Mouse (Mus musculus): ENCODE measurements around the gene Elp5. TPM values are rescaled to one million over a fixed set of nuclear protein-coding genes. Genes with fewer than 3 reads are reported as not detected.
A peak's percentile ranks its signal among the peaks of the same experiment; 100 is the strongest.
"Not testable (repeated sequence)": the region's sequence is repeated elsewhere in the genome, so short reads cannot be mapped to it uniquely, and the experiment has no call there.

Gene Elp5
- polyA plus RNA-seq, 1 experiment from 2014 or later = 97.8 TPM

DNA sequence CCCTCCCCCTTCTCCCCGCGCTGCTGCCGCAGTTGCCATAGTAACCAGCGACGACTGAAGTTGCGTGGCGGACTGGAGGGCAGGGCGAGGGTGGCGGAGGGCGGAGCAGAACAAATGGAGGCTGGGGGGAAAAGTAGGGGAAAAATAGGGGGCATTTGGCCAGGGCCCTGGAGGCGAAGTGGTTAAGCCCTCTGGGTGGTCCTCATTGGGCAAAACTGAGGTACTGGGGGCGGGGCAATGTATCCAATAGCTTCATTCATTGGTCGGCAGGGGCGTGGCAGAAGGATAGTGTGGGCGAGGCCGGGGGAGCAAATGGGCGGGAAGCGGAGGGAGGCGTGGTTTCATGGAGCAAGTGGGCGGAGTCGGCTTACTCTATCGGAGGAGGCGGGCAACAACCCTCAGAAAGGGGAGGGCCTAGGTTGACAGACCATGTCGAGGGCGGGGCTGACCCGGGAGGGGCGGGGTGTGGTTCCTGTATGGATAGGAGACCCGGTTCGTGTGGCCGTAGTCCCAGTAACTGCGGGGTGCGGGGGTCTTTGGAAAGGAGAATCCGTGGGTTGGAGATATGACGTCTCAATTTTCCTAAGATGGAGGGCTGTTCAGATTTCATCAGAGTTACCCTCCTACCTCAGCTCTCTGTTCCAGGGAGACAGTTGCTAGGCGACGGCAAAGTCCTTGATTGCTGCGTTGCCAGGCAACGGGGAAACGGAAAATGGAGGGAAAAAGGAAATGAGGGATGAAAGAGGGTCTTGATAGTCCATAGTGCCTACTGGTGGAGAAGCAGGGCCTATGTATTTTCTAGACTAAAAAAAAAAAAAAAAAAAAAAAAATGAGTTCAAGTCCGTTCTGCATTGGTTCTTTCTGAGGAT is 39.2 kb upstream of the Elp5 start:
- Histone ChIP-seq H3K4me3 (peak overlapping the region; percentile 61), H3K4me1 (replicated peaks) (peaks cover 63% of the 10 kb centered on the region)
- 3% methylated on average over 40 of the region's 40 CpGs for WGBS

DNA sequence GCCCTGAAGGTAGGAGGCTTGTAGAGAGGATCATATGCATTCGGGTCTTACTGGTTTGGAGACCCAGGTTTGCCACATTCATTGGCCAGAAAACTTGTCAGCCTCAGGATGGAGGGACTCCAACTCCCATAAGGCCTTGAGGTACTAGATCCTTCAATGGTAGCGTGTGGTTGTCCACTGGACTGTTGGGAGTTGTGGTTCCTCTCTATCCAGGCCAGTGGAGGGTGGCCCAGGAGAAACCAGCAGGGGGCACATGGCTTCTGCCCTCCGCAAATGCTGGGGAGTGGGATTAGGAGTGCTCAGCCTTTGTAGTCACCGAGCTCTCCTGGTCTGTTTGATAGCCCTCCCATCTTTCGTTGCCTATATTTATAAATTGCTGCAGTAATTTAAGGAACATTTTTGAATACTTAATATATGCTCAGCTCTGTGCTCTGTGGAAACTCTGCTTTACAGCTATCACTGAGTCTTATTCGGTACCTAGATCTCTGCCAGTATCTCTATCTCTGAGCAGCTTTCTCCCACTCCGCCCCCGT is 38.5 kb upstream of the Elp5 start:
- peak overlapping the region; percentile 61 for H3K4me3 ChIP-seq
- no peaks in the 10 kb centered on the region for H3K36me3 ChIP-seq
- peak overlapping the region; percentile 95 for H3K4me2 ChIP-seq
- no peaks in the 10 kb centered on the region for H3K9me3 ChIP-seq (replicated peaks)
- WGBS = under 1% methylated on average over 8 of the region's 8 CpGs
- peak; percentile 85 for ATAC-seq (replicated peaks; ENCODE audit: insufficient number of reproducible peaks, insufficient read depth, low FRiP score, low read depth)
- H3K27ac ChIP-seq = peak overlapping the region; percentile 82
- H3K27me3 ChIP-seq = no peaks in the 10 kb centered on the region
- H3K9ac ChIP-seq = peak overlapping the region; percentile 39
- H3K4me1 ChIP-seq (replicated peaks) = peaks cover 56% of the 10 kb centered on the region

More for the DNA sequence above, 39.2 kb upstream of the Elp5 start:
- H3K9ac ChIP-seq = peak overlapping the region; percentile 39
- peak overlapping the region; percentile 95 for H3K4me2 ChIP-seq
- H3K27me3 ChIP-seq = no peaks in the 10 kb centered on the region
- no peaks in the 10 kb centered on the region for H3K9me3 ChIP-seq (replicated peaks)
- peak; percentile 69 for ATAC-seq (replicated peaks; ENCODE audit: insufficient number of reproducible peaks, insufficient read depth, low FRiP score, low read depth)
- H3K27ac ChIP-seq = peak overlapping the region; percentile 82
- no peaks in the 10 kb centered on the region for H3K36me3 ChIP-seq

DNA sequence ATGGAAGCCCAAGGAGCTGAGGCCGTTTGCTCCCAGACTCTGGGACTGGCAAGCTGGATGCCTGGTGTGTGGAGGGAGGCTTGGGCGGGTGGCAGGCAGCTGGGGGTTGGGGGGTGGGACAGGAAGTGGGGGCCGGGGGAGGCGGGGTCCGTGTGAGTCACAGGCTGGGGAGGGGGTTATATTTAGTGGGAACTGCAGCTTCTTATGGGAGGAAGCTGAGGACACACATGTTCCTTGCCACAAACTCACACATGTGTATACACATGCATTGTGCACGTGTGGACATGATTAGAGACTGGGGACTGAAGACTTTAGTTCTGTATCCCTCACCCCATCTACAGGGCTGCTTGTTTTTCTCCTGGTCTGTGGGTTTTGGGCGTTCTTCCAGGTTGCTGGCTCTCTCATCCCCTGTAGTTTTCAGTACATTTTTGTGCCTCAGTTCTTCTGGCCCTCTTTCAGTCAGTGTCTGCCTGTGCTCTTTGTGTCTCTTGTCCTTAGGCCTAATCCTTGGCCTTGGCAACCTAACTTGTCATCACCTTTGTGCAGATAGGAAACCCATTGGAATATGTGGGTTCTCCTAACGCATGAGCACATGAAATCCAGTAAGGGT is 37.8 kb upstream of the Elp5 start:
- Histone ChIP-seq H3K9me3 (replicated peaks) (no peaks in the 10 kb centered on the region), H3K27me3 (no peaks in the 10 kb centered on the region), H3K4me3 (peak overlapping the region; percentile 61), H3K4me2 (peak overlapping the region; percentile 95), H3K27ac (peak overlapping the region; percentile 82), H3K4me1 (replicated peaks) (peaks cover 56% of the 10 kb centered on the region), H3K9ac (no peak overlapping the region; the same call in 1 of the 2 replicates), H3K36me3 (no peaks in the 10 kb centered on the region)
- WGBS = 17% methylated on average over 8 of the region's 8 CpGs
- no peak for ATAC-seq (replicated peaks; ENCODE audit: insufficient number of reproducible peaks, insufficient read depth, low FRiP score, low read depth)

DNA sequence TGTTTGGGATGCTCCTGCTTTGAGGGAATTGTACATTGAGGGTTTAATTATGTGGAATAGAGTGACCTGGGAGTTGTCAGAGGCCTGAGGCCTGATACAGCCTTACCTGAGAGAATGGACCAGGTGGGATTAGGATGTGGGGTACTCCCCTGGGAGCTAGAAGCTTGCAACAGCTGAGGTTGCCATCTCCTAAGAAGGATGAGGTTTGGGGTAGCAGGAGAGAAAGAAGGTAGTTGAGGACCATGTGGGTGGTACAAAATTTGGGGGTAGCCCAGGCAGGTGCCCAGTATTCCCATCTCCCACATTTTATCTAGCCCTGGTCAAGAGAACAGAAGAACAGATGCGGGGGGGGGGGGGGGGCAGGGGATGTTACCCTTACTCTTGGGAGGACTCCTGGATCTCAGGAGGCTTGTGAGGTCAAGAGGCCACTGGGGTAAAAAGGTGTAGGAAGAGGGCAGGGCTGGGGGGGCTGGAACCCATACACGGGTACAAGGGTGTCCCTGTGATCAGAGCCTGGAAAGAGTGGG is 37.2 kb upstream of the Elp5 start:
- no peaks in the 10 kb centered on the region for H3K9me3 ChIP-seq (replicated peaks)
- 6% methylated on average over 2 of the region's 2 CpGs for WGBS

DNA sequence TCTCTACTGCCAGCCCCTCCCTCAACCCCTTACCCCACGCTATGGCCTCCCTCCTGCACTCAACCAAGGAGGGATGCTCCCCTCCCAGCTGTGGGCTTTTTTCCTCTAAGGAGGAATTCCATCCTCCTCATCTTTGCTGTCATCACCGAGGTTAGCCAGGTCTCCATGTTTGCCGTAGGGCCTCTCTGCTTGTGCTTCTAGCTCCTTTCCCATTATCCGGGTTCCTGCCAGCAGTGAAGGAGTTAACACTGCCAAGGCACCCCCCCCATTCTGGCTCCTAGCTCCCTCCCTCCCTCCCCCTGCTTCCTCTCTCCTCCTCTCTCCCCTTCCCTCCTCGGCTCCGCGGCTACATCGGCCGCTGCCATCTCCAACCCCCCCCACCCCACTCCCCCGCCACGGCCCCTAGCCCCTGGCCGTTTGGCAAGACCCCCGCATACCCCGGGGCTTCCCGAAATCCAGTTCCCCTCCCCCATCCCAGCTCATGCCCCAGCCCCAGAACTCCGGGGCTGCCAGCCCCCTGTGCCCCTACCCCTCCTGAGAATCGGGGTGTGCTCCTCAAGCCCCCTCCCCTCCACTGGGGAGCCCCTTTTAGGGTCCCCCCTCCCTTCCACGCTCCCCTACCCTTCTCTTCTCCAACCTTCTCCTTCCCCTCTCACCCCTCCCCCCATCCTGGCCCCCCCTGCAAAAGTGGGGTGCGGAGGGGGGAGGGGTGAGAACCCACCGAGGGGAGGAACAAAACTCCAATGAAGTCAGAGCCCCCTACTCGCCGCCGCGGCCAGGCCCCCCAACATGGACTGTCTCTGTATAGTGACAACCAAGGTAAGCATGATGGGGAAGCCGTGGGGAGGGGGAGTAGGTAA is 36.0 kb upstream of the Elp5 start:
- Histone ChIP-seq H3K4me3 (peak overlapping the region; percentile 61), H3K9me3 (replicated peaks) (no peaks in the 10 kb centered on the region), H3K9ac (peak overlapping the region; percentile 73), H3K4me1 (replicated peaks) (peaks cover 60% of the 10 kb centered on the region), H3K27me3 (no peaks in the 10 kb centered on the region), H3K4me2 (peak overlapping the region; percentile 95), H3K27ac (peak overlapping the region; percentile 82), H3K36me3 (peaks cover 7% of the 10 kb centered on the region; the same call in 1 of the 2 replicates)
- no peak for ATAC-seq (replicated peaks; ENCODE audit: insufficient number of reproducible peaks, insufficient read depth, low FRiP score, low read depth)
- WGBS = under 1% methylated on average over 23 of the region's 25 CpGs

More for the DNA sequence above, 37.2 kb upstream of the Elp5 start:
- Histone ChIP-seq H3K4me1 (replicated peaks) (peaks cover 58% of the 10 kb centered on the region), H3K36me3 (no peaks in the 10 kb centered on the region), H3K27ac (peak overlapping the region; percentile 82), H3K27me3 (no peaks in the 10 kb centered on the region), H3K4me3 (peak overlapping the region; percentile 61), H3K4me2 (peak overlapping the region; percentile 95), H3K9ac (no peak overlapping the region)
- no peak for ATAC-seq (replicated peaks; ENCODE audit: insufficient number of reproducible peaks, insufficient read depth, low FRiP score, low read depth)

DNA sequence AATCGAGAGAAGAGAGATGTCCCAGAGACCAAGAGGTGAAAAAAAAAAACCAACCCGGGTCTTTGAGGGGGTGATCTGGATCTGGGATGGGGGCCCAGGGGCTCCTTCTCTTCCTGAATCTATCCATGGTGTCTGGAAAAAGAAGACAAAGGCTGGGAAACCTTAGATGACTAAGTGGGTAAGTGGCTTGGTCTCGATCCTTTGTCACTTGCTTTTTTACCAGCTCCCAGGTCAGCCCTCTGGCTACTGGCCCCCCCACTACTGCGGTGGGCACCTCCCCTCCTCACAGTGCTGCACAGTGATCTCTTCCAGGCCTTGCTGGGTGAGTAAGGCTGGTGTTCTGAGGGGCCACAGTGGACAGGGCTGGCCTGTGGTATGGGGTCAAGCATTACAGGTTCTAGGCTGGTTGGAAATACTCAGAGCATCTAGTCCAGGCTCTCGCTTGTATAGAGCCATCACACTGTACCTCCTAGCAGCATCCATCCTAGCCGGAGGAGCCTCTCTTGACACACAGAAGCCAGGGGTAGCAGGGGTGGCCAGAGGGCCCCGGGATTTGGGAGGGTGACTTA is 35.0 kb upstream of the Elp5 start:
- WGBS = 47% methylated on average over 7 of the region's 7 CpGs
- Histone ChIP-seq H3K36me3 (peaks cover 18% of the 10 kb centered on the region), H3K9ac (peak overlapping the region; percentile 19; the same call in 1 of the 2 replicates), H3K27me3 (no peaks in the 10 kb centered on the region), H3K4me3 (no peak overlapping the region), H3K27ac (no peak overlapping the region), H3K4me2 (peak overlapping the region; percentile 95; the same call in 1 of the 2 replicates), H3K4me1 (replicated peaks) (peaks cover 59% of the 10 kb centered on the region), H3K9me3 (replicated peaks) (no peaks in the 10 kb centered on the region)
- no peak for ATAC-seq (replicated peaks; ENCODE audit: insufficient number of reproducible peaks, insufficient read depth, low FRiP score, low read depth)

DNA sequence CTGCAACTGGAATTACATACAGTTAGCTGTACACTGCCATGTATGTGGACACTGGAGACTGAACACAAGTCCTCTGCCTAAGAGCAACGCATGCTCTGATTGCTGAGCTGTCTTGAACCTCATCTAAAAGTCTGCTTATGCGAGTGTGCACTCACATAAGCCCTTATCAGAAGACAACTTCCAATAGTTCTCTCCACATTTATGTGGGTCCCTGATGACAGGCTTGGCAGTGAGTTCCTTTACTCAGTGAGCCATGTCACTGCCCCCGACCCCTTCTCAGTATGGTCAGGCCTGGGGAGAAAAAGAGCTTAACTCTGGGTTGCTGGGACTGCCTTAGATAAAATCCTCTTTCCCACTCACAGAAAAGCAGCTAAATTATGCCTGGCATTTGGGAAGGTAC is 34.4 kb upstream of the Elp5 start, which contains the start of gene Dlg4:
Gene Dlg4, plus strand, starts transcription at position 274 of the 400 bp plus-strand sequence.
- Histone ChIP-seq H3K27ac (peak within 1 kb of the TSS; percentile 46; the same call in 1 of the 2 replicates), H3K4me3 (peak within 1 kb of the TSS; percentile 61), H3K9ac (peak within 1 kb of the TSS; percentile 19; the same call in 1 of the 2 replicates), H3K27me3 (no peaks in the 10 kb centered on the region), H3K4me1 (replicated peaks) (peaks cover 58% of the 10 kb centered on the region), H3K36me3 (peaks cover 24% of the 10 kb centered on the region), H3K4me2 (peak within 1 kb of the TSS; percentile 95), H3K9me3 (replicated peaks) (no peaks in the 10 kb centered on the region)
- 65% methylated on average over 3 of the region's 3 CpGs for WGBS
- no peak for ATAC-seq (replicated peaks; ENCODE audit: insufficient number of reproducible peaks, insufficient read depth, low FRiP score, low read depth)

DNA sequence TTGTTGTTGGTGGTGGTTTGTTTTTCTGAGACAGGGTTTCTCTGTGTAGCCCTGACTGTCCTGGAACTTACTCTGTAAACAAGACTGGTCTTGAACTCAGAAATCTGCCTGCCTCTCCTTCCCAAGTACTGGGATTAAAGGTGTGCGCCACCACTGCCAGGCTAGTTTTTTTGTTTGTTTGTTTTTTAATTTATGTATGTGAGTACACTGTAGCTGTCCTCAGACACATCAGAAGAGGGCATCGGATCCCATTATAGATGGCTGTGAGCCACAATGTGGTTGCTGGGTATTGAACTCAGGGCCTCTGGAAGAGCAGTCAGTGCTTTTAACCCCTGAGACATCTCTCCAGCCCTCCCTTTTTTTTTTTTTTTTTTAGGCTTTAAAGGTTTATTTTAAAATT is 33.9 kb upstream of the Elp5 start:
- 89% methylated on average over 2 of the region's 2 CpGs for WGBS
- Histone ChIP-seq H3K4me1 (replicated peaks) (peaks cover 53% of the 10 kb centered on the region), H3K36me3 (peaks cover 29% of the 10 kb centered on the region)
- not testable (repeated sequence) for H3K9me3 ChIP-seq (replicated peaks); H3K4me2 ChIP-seq; ATAC-seq (replicated peaks; ENCODE audit: insufficient number of reproducible peaks, insufficient read depth, low FRiP score, low read depth); H3K4me3 ChIP-seq; H3K27me3 ChIP-seq; H3K9ac ChIP-seq; H3K27ac ChIP-seq

DNA sequence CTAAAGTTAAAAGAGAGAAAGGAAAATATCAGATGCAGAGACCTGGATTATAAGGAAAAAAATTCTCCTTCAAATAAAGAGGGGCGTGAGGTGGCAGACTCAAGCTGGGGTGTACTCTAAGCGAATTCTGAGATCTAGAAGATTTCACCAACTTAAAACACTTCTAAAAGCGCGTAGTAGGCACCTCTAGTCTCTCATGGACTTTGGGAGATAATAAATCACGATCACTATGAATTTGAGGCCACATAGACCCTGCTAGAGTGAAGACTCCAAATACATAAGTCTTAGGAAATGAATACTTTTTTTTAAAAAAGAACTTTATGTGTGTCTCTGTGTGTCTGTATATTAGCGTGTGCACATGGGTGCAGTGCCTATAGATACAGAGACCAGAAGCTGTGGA is 33.4 kb upstream of the Elp5 start:
- no peak overlapping the region; the same call in 1 of the 2 replicates for H3K4me3 ChIP-seq
- H3K4me1 ChIP-seq (replicated peaks) = peaks cover 49% of the 10 kb centered on the region
- no peak overlapping the region for H3K27ac ChIP-seq
- H3K36me3 ChIP-seq = peaks cover 34% of the 10 kb centered on the region
- 63% methylated on average over 6 of the region's 6 CpGs for WGBS
- H3K9ac ChIP-seq = no peak overlapping the region
- no peaks in the 10 kb centered on the region for H3K27me3 ChIP-seq
- H3K9me3 ChIP-seq (replicated peaks) = no peaks in the 10 kb centered on the region
- ATAC-seq (replicated peaks; ENCODE audit: insufficient number of reproducible peaks, insufficient read depth, low FRiP score, low read depth) = no peak
- peak overlapping the region; percentile 73 for H3K4me2 ChIP-seq

DNA sequence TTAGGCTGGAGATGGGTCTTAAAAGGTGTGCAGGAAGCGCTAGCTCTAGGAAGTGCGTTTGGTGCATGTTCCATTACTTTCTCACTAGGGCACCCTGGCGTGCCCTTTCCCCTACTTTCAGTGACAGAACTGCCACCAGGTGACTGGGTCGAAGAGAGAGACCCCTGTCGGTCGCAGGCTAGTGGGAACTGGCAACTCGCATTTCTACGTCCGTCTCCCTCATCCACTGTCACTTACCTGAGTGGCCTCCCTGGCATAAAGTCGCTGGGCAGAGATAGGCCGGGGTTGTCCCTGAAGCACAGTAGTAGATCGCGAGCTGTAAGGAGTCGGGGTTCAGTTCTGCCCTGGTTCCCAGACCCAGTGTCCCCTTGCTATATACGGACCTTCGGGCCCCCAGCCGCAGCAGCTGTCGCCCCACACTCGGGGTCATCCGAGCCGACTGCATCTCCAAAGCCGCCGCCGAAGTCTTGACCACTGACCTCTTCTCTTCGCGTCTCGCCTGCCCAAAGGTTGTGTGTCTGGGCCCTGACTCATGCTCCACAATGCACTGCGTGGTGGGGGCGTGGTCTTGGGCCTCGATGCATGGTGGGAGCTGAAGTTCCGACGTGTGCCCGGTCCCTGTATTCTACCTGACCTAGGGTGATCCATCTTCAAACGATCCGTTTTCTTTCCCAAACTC is 32.7 kb upstream of the Elp5 start, which contains the start of gene Acadvl:
Gene Acadvl, minus strand, starts transcription at position 532 of the 679 bp plus-strand sequence.
- peak within 1 kb of the TSS; percentile 77 for H3K9ac ChIP-seq
- H3K4me1 ChIP-seq (replicated peaks) = peaks cover 42% of the 10 kb centered on the region
- H3K27me3 ChIP-seq = no peaks in the 10 kb centered on the region
- under 1% methylated on average over 35 of the region's 35 CpGs for WGBS
- peak; percentile 84 for ATAC-seq (replicated peaks; ENCODE audit: insufficient number of reproducible peaks, insufficient read depth, low FRiP score, low read depth)
- no peaks in the 10 kb centered on the region for H3K9me3 ChIP-seq (replicated peaks)
- peak within 1 kb of the TSS; percentile 69 for H3K4me3 ChIP-seq
- peak within 1 kb of the TSS; percentile 84 for H3K27ac ChIP-seq
- peak within 1 kb of the TSS; percentile 73 for H3K4me2 ChIP-seq
- H3K36me3 ChIP-seq = peaks cover 40% of the 10 kb centered on the region
